Mouse (Mus musculus) liver, adult (tissue): ENCODE results near the gene Kif1a.

Experiments
- GATA4 ChIP-seq: IDR thresholded peaks from 2 replicates; pipeline ENCODE4 v1.6.1; 2014; ENCODE audit warnings: mild to moderate bottlenecking, low read length; ENCODE audit not compliant: insufficient replicate concordance

The Kif1a gene

GRCm38 (mm10) chr1:92971879-92972795 lies 129.6 kb downstream of the Kif1a start:
- TF ChIP-seq GATA4: no peak
